ENCODE assay signal across 9 mouse cellular contexts in genomic region chr9:60744971-60745370, GRCm38 (mm10). TPM values are rescaled to one million over a fixed set of nuclear protein-coding genes. Genes with fewer than 3 reads are reported as not detected.
"Had no signal": no experiment of that assay in that cellular context is flagged by ENCODE, and none has a peak within 500 bp of the region (broad histone marks: within the 10 kb centered on the region; RNA-seq: fewer than 3 reads in every experiment).

No protein-coding gene starts in this region.

- H3K27me3 ChIP-seq: liver, embryonic 15.5 days; midbrain, embryonic 15.5 days; neural tube, embryonic 13.5 days had no signal

- DNase-seq: thymus, adult 18-20 months had no signal

- H3K4me2 ChIP-seq: liver, embryonic 11.5 days; liver, embryonic 15.5 days; midbrain, embryonic 15.5 days; neural tube, embryonic 13.5 days had no signal

- H3K27ac ChIP-seq: left cerebral cortex, adult 2 months; limb, embryonic 10.5 days; liver, embryonic 15.5 days; midbrain, embryonic 15.5 days; neural tube, embryonic 13.5 days had no signal

- H3K9me3 ChIP-seq: limb, embryonic 10.5 days; liver, embryonic 15.5 days; midbrain, embryonic 15.5 days; neural tube, embryonic 13.5 days had no signal

- H3K36me3 ChIP-seq: limb, embryonic 10.5 days; liver, embryonic 15.5 days; midbrain, embryonic 15.5 days; neural tube, embryonic 13.5 days had no signal

- H3K4me3 ChIP-seq: left cerebral cortex, adult 2 months; limb, embryonic 10.5 days; liver, embryonic 15.5 days; midbrain, embryonic 15.5 days; neural tube, embryonic 13.5 days had no signal

- ATAC-seq: midbrain, embryonic 15.5 days had no signal

- H3K9ac ChIP-seq: liver, embryonic 15.5 days; midbrain, embryonic 15.5 days; neural tube, embryonic 13.5 days had no signal

- H3K4me1 ChIP-seq: liver, embryonic 15.5 days; midbrain, embryonic 15.5 days had no signal

RNA-seq across cellular contexts. Expression of gene Larp6, which starts 32.2 kb away (rescaled TPM):
- total RNA-seq: megakaryocyte progenitor cell, adult 5-6 weeks; monocyte, adult 5-6 weeks had no signal

RNA-seq across cellular contexts. Expression of gene Uaca, which starts 49.4 kb away (rescaled TPM):
- total RNA-seq: monocyte, adult 5-6 weeks had no signal
